Mouse (Mus musculus) heart, embryonic 16.5 days (tissue): ENCODE data around the gene BC067074. TPM values are rescaled to one million over a fixed set of nuclear protein-coding genes. Genes with fewer than 3 reads are reported as not detected.
"Not testable (repeated sequence)": the region's sequence is repeated elsewhere in the genome, so short reads cannot be mapped to it uniquely, and the experiment has no call there.

ENCODE experiments used
- ATAC-seq: fragments of 200-750 bp; cut with Nextera tagmentation; replicated peaks from 2 replicates; pipeline ENCODE4 v1.8.0; 2017; ENCODE audit warnings: moderate number of reproducible peaks; ENCODE audit not compliant: insufficient read depth, low FRiP score; ENCODE audit errors: extremely low read depth
- H3K27ac ChIP-seq: fragments of 300-500 bp; sonication (generic); 2 replicates; pipeline ENCODE4 v1.5.1; 2014; ENCODE audit warnings: mild to moderate bottlenecking, low read length, control low read depth, moderate library complexity
- H3K27me3 ChIP-seq: fragments of 300-500 bp; sonication (generic); 2 replicates; pipeline ENCODE4 v1.6.1; 2014; ENCODE audit warnings: low read length, mixed read lengths; ENCODE audit not compliant: control insufficient read depth, insufficient read depth
- H3K36me3 ChIP-seq: fragments of 300-500 bp; sonication (generic); 2 replicates; pipeline ENCODE4 v1.6.1; 2014; ENCODE audit not compliant: control insufficient read depth, insufficient read depth
- H3K4me1 ChIP-seq: fragments of 300-500 bp; sonication (generic); 2 replicates; pipeline ENCODE4 v1.6.1; 2014; ENCODE audit warnings: low read length, mixed read lengths; ENCODE audit not compliant: control insufficient read depth, insufficient read depth
- H3K4me2 ChIP-seq: fragments of 300-500 bp; sonication (generic); 2 replicates; pipeline ENCODE4 v1.6.1; 2014; ENCODE audit warnings: low read depth, mild to moderate bottlenecking, control low read depth, low read length
- H3K4me3 ChIP-seq: fragments of 300-500 bp; sonication (generic); 2 replicates; pipeline ENCODE4 v1.5.1; 2014; ENCODE audit warnings: mild to moderate bottlenecking, control low read depth, low read length
- H3K9ac ChIP-seq: fragments of 300-500 bp; sonication (generic); 2 replicates; pipeline ENCODE4 v1.6.1; 2014; ENCODE audit warnings: low read length, control low read depth
- H3K9me3 ChIP-seq: fragments of 300-500 bp; sonication (generic); replicated peaks from 2 replicates; pipeline ENCODE4 v1.6.1; 2016; ENCODE audit warnings: low read length; ENCODE audit not compliant: control insufficient read depth
- WGBS: fragments of 180-500 bp; shearing (Covaris S2); extraction: QIAGEN DNeasy Blood & Tissue Kit; methylation state at CpG from one replicate; pipeline ENCODE4 v1.1.7; 2014; 5-methylcytosine and 5-hydroxymethylcytosine counted together
- polyA plus RNA-seq: library from polyadenylated mRNA; unstranded; fragments of >200 nt; fragmentation: Nextera tagmentation; extraction: Ambion mirVana; gene quantifications from 2 replicates; pipeline ENCODE4 v1.2.1, GENCODE M21; 2015

Gene BC067074
- polyA plus RNA-seq, 1 experiment from 2014 or later, result 2.1 TPM

DNA sequence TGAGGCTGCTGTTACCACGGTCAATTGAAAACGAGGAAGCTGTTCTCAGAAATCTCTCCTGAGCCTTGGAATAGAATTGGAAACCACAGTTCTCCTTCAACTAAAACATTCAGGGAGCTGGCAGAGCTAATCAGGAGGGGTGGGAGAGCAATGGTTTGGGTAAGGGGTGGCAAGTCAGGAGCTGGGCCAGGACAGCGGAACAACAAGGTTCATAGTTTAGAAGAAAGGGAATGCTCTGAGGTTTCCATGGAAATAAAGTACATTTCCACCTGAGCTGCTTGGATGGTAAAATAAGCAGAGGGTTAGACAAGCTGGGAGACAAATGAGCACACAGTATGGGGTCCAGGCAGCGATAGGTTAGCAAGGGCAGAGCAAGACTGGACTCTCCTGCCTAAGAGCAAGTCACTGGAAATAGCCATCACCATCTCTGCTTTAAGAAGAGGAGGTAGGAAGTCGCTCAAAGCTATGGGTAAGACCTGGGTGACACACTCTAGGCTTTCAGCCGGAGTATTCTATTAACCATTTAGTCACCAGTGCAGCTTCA is 86.9 kb downstream of the BC067074 start:
- 61% methylated on average over 6 of the region's 6 CpGs for WGBS

DNA sequence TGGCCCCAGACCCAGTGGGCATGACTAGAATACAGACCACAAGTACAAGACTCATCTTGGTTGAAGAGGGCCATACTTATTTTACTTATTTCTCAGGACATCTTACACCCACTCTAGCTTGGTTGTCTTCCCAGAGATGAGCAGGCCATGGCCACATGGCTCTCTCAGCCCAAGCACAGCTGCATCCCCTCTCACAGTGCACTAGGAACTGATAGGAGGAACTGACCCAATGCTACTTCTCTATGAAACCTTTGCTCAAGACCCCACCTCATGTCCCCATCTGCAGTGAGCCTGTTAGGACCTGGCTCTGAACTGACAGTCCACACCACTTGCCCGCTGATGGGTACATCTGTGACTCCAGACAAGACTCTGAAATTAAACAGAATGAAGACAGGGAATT is 88.8 kb downstream of the BC067074 start:
- no peak for ATAC-seq
- no peaks in the 10 kb centered on the region for H3K4me1 ChIP-seq
- no peak overlapping the region for H3K4me2 ChIP-seq
- H3K4me3 ChIP-seq, result no peak overlapping the region
- H3K9ac ChIP-seq, result no peak overlapping the region
- no peaks in the 10 kb centered on the region for H3K27me3 ChIP-seq
- no peaks in the 10 kb centered on the region for H3K36me3 ChIP-seq
- H3K27ac ChIP-seq, result no peak overlapping the region
- no peaks in the 10 kb centered on the region for H3K9me3 ChIP-seq
- WGBS, result 88% methylated on average over 1 of the region's 1 CpGs

More for the DNA sequence above, 86.9 kb downstream of the BC067074 start:
- Histone ChIP-seq H3K9me3 (no peaks in the 10 kb centered on the region), H3K4me1 (no peaks in the 10 kb centered on the region), H3K4me3 (no peak overlapping the region), H3K9ac (no peak overlapping the region), H3K36me3 (no peaks in the 10 kb centered on the region), H3K27me3 (no peaks in the 10 kb centered on the region), H3K4me2 (no peak overlapping the region), H3K27ac (no peak overlapping the region)
- no peak for ATAC-seq

GRCm38 (mm10) chr13:113382201-113382600 is 89.2 kb downstream of the BC067074 start:
- no peaks in the 10 kb centered on the region for H3K27me3 ChIP-seq
- no peaks in the 10 kb centered on the region for H3K4me1 ChIP-seq
- no peak overlapping the region for H3K9ac ChIP-seq
- no peak overlapping the region for H3K4me2 ChIP-seq
- no peak overlapping the region for H3K4me3 ChIP-seq
- H3K9me3 ChIP-seq, result no peaks in the 10 kb centered on the region
- H3K27ac ChIP-seq, result no peak overlapping the region
- no peaks in the 10 kb centered on the region for H3K36me3 ChIP-seq
- WGBS, result 75% methylated on average over 2 of the region's 2 CpGs
- ATAC-seq, result no peak

GRCm38 (mm10) chr13:113382770-113383169 is 89.8 kb downstream of the BC067074 start:
- ATAC-seq, H3K4me3 ChIP-seq, H3K4me1 ChIP-seq, H3K27me3 ChIP-seq, H3K9me3 ChIP-seq, H3K36me3 ChIP-seq, H3K9ac ChIP-seq, H3K4me2 ChIP-seq, H3K27ac ChIP-seq: not testable (repeated sequence)

DNA sequence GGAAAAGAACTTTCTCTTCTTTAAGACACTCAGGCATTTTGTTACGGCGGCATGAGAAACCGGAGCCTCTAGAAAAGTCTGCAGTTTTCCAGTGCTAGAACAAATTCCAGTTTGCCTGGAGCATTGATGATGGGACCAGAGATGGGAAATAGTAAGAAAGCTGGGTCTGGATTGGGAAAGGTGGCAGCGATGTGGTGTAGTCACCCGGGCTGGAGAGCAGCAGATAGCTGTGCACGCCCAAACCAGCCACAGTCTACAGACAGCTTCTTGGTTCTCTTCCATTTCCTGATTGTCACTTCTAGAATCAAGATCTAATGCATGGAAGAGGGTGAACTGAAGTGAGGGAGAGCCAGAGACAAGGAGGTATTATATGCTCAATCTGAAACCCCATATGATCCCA is 100.4 kb downstream of the BC067074 start:
- Histone ChIP-seq H3K36me3 (no peaks in the 10 kb centered on the region), H3K4me1 (no peaks in the 10 kb centered on the region), H3K27me3 (no peaks in the 10 kb centered on the region), H3K4me3 (no peak overlapping the region), H3K4me2 (no peak overlapping the region), H3K27ac (no peak overlapping the region), H3K9ac (no peak overlapping the region), H3K9me3 (no peaks in the 10 kb centered on the region)
- 91% methylated on average over 6 of the region's 6 CpGs for WGBS
- ATAC-seq, result no peak

- 78% methylated on average over 15 of the region's 15 CpGs for WGBS
- Histone ChIP-seq H3K4me3 (no peak overlapping the region), H3K27me3 (no peaks in the 10 kb centered on the region), H3K4me2 (no peak overlapping the region), H3K9me3 (no peaks in the 10 kb centered on the region), H3K27ac (no peak overlapping the region), H3K36me3 (no peaks in the 10 kb centered on the region), H3K4me1 (no peaks in the 10 kb centered on the region), H3K9ac (no peak overlapping the region)
- no peak for ATAC-seq
Observed at GRCm38 (mm10) chr13:113394591-113394990, 101.6 kb downstream of the BC067074 start.

DNA sequence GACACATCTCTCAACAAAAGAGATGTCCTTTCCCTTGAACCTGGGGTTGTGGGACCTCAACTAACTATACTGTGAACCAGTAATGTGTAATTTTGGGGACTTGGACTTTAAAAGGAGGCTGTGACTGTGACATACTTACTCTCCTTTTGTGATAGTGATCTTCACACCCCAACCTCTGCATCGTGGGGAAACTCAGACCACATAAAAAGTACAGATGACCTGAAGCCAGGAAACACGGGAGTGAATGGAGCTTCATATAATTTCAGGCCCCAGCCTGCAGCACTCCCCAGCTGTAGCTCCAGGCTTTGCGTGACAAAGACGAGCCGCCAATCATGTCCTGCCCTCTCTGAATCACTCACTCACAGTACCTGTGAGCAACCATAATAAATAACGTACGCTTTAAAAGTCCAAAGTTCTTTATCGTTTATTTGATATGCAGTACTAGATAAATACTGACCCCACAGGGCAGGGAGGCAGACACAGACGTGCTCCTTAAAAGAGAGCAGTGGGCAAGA is 104.1 kb downstream of the BC067074 start:
- no peak overlapping the region for H3K4me2 ChIP-seq
- no peaks in the 10 kb centered on the region for H3K4me1 ChIP-seq
- H3K36me3 ChIP-seq, result no peaks in the 10 kb centered on the region
- 69% methylated on average over 9 of the region's 9 CpGs for WGBS
- no peak overlapping the region for H3K27ac ChIP-seq
- no peak overlapping the region for H3K9ac ChIP-seq
- H3K27me3 ChIP-seq, result no peaks in the 10 kb centered on the region
- no peak overlapping the region for H3K4me3 ChIP-seq
- no peaks in the 10 kb centered on the region for H3K9me3 ChIP-seq
- no peak for ATAC-seq

- H3K4me1 ChIP-seq, result peaks cover 4% of the 10 kb centered on the region; the same call in 1 of the 2 replicates
- H3K4me3 ChIP-seq, result no peak overlapping the region
- no peak for ATAC-seq
- no peaks in the 10 kb centered on the region for H3K36me3 ChIP-seq
- H3K9ac ChIP-seq, result no peak overlapping the region
- no peak overlapping the region for H3K27ac ChIP-seq
- no peaks in the 10 kb centered on the region for H3K27me3 ChIP-seq
- WGBS, result 75% methylated on average over 4 of the region's 4 CpGs
- H3K4me2 ChIP-seq, result no peak overlapping the region
- H3K9me3 ChIP-seq, result no peaks in the 10 kb centered on the region
Observed at GRCm38 (mm10) chr13:113401373-113402010, 108.5 kb downstream of the BC067074 start.

GRCm38 (mm10) chr13:113403706-113404105 is 110.7 kb downstream of the BC067074 start:
- Histone ChIP-seq H3K9me3 (no peaks in the 10 kb centered on the region), H3K27me3 (no peaks in the 10 kb centered on the region), H3K9ac (no peak overlapping the region), H3K27ac (no peak overlapping the region), H3K36me3 (no peaks in the 10 kb centered on the region), H3K4me3 (no peak overlapping the region), H3K4me2 (no peak overlapping the region), H3K4me1 (peaks cover 4% of the 10 kb centered on the region; the same call in 1 of the 2 replicates)
- 54% methylated on average over 6 of the region's 6 CpGs for WGBS
- ATAC-seq, result no peak
